18 mouse cellular contexts compared by ENCODE assay signal in genomic region chr2:158223497-158223896, GRCm38 (mm10). TPM values are rescaled to one million over a fixed set of nuclear protein-coding genes. Genes with fewer than 3 reads are reported as not detected.
"Had no signal": no experiment of that assay in that cellular context is flagged by ENCODE, and none has a peak within 500 bp of the region (broad histone marks: within the 10 kb centered on the region; RNA-seq: fewer than 3 reads in every experiment).

No protein-coding gene starts in this region.

- H3K27me3 ChIP-seq: kidney, embryonic 15.5 days; midbrain, embryonic 13.5 days had no signal

- H3K36me3 ChIP-seq: kidney, embryonic 15.5 days; liver, embryonic 15.5 days; midbrain, embryonic 13.5 days had no signal

- H3K9ac ChIP-seq: kidney, embryonic 15.5 days; liver, embryonic 15.5 days; midbrain, embryonic 13.5 days had no signal

- ATAC-seq: lung, postnatal 0 days; midbrain, embryonic 13.5 days had no signal

- H3K4me1 ChIP-seq: liver, embryonic 15.5 days; midbrain, embryonic 13.5 days had no signal

- H3K9me3 ChIP-seq: kidney, embryonic 15.5 days; liver, embryonic 15.5 days; midbrain, embryonic 13.5 days had no signal

- H3K4me3 ChIP-seq: kidney, embryonic 15.5 days; liver, embryonic 15.5 days; midbrain, embryonic 13.5 days had no signal

- H3K27ac ChIP-seq: kidney, embryonic 15.5 days; liver, embryonic 15.5 days; midbrain, embryonic 13.5 days had no signal

- H3K4me2 ChIP-seq: kidney, embryonic 15.5 days; liver, embryonic 11.5 days; liver, embryonic 15.5 days; midbrain, embryonic 13.5 days had no signal

- DNase-seq: kidney, adult 2 months; kidney, postnatal 14 days; left cerebral cortex, postnatal 4 days; lung, adult 2 months; lung, postnatal 36 days; right cerebral cortex, postnatal 25 days; thymus, adult 18-20 months; thymus, postnatal 14 days had no signal

RNA-seq across cellular contexts. Expression of gene Bpi, which starts 34.4 kb away (rescaled TPM):
- polyA plus RNA-seq: large intestine, adult 2 months; liver, embryonic 11.5 days; liver, embryonic 15.5 days; lung, adult 2 months; lung, postnatal 0 days; midbrain, embryonic 13.5 days; midbrain, postnatal 0 days; neural tube, embryonic 11.5 days; small intestine, adult 2 months; stomach, embryonic 16.5 days had no signal
